Mouse (Mus musculus) stomach, postnatal 0 days (tissue): ENCODE measurements around the gene Angel1.

ENCODE experiments used
- CTCF ChIP-seq: IDR thresholded peaks from 2 replicates; pipeline ENCODE4 v1.5.1; 2016; ENCODE audit warnings: antibody characterized with exemption, low read depth, mild to moderate bottlenecking, moderate library complexity
- EP300 ChIP-seq: optimal IDR thresholded peaks from 2 replicates; pipeline ENCODE3; 2016; ENCODE audit warnings: antibody characterized with exemption

- no peak for TF ChIP-seq EP300
- no peak for TF ChIP-seq CTCF
Measured at GRCm38 (mm10) chr12:86701491-86701890, 24.8 kb downstream of the Angel1 start.
